Mouse (Mus musculus) forebrain, embryonic 14.5 days (tissue): Measurements from ENCODE around the gene Slc9a3r2. TPM values are rescaled to one million over a fixed set of nuclear protein-coding genes. Genes with fewer than 3 reads are reported as not detected.
A peak's percentile ranks its signal among the peaks of the same experiment; 100 is the strongest.
"Not testable (repeated sequence)": the region's sequence is repeated elsewhere in the genome, so short reads cannot be mapped to it uniquely, and the experiment has no call there.

Experiments used
- ATAC-seq: fragments of 200-750 bp; cut with Nextera tagmentation; 2 replicates; pipeline ENCODE4 v1.8.0; 2017; ENCODE audit warnings: mild to moderate bottlenecking, moderate library complexity
- DNase-seq: peaks from one replicate; pipeline ENCODE4 v3.0.0-alpha.2; 2015; ENCODE audit warnings: low spot score
- H3K27ac ChIP-seq: fragments of 300-500 bp; sonication (generic); 2 replicates; pipeline ENCODE4 v1.5.1; 2014; ENCODE audit warnings: low read depth, mild to moderate bottlenecking, control low read depth, low read length, moderate library complexity
- H3K27me3 ChIP-seq: fragments of 300-500 bp; sonication (generic); replicated peaks from 2 replicates; pipeline ENCODE4 v1.6.1; 2014; ENCODE audit warnings: low read length, control low read depth, mixed read lengths; ENCODE audit not compliant: control insufficient read depth, insufficient read depth
- H3K36me3 ChIP-seq: fragments of 300-500 bp; sonication (generic); 2 replicates; pipeline ENCODE4 v1.6.1; 2014; ENCODE audit warnings: low read length, control low read depth; ENCODE audit not compliant: control insufficient read depth, insufficient read depth
- H3K4me1 ChIP-seq: fragments of 300-500 bp; sonication (generic); 2 replicates; pipeline ENCODE4 v1.6.1; 2014; ENCODE audit warnings: antibody characterized with exemption, low read length, control low read depth; ENCODE audit not compliant: control insufficient read depth, insufficient read depth
- H3K4me2 ChIP-seq: fragments of 300-500 bp; sonication (generic); 2 replicates; pipeline ENCODE4 v1.6.1; 2014; ENCODE audit warnings: mild to moderate bottlenecking, control low read depth, low read length
- H3K4me3 ChIP-seq: fragments of 300-500 bp; sonication (generic); 2 replicates; pipeline ENCODE4 v1.5.1; 2014; ENCODE audit warnings: low read depth, low read length, control low read depth
- H3K9ac ChIP-seq: fragments of 300-500 bp; sonication (generic); 2 replicates; pipeline ENCODE4 v1.6.1; 2014; ENCODE audit warnings: mild to moderate bottlenecking, low read length, control low read depth, moderate library complexity
- H3K9me3 ChIP-seq: fragments of 300-500 bp; sonication (generic); replicated peaks from 2 replicates; pipeline ENCODE4 v1.6.1; 2016; ENCODE audit warnings: low read length, control low read depth, mixed read lengths; ENCODE audit not compliant: control insufficient read depth
- WGBS: fragments of 180-500 bp; shearing (Covaris S2); extraction: QIAGEN DNeasy Blood & Tissue Kit; methylation state at CpG from one replicate; pipeline ENCODE4 v1.1.7; 2014; 5-methylcytosine and 5-hydroxymethylcytosine counted together
- polyA plus RNA-seq: library from polyadenylated mRNA; unstranded; fragments of >200 nt; fragmentation: Nextera tagmentation; extraction: Ambion mirVana; gene quantifications from 2 replicates; pipeline ENCODE4 v1.2.1, GENCODE M21; 2014

Gene Slc9a3r2
- polyA plus RNA-seq, 1 experiment from 2014 or later = 22.4 TPM

DNA sequence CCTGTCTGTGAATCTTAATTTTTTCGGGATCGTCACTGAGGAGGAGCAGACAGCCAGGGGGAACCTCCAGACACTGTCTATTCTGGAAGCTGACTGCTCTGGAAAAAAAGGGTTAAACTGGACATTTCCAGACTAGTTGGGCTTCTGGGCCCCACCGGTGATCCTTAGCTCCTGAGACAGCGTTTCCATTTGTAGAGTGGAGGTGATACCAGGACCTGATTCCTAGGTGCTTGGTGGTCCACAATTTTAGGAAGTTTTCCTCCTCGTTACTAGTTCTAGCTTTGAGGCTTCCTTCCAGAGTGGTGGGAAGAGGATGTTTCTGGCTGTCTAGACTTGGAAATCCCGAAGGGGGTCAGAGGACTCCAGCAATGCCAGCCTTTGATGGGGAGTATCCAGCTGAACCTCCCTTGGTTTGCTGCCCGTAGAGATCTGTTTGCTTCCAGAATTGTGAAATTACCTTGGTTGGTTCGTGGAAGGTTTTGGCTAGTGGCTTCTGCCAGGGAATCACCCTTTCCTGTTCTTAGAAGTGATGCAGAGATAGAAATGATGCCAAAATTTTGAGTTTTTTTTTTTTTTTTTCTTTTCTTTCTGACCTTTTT is 20.2 kb upstream of the Slc9a3r2 start:
- WGBS = 13% methylated on average over 8 of the region's 8 CpGs
- Histone ChIP-seq H3K27ac (peak overlapping the region; percentile 76; the same call in 1 of the 2 replicates), H3K4me1 (peaks cover 18% of the 10 kb centered on the region), H3K9me3 (no peaks in the 10 kb centered on the region), H3K36me3 (no peaks in the 10 kb centered on the region), H3K9ac (peak overlapping the region; percentile 96), H3K4me3 (peak overlapping the region; percentile 96), H3K4me2 (peak overlapping the region; percentile 84), H3K27me3 (no peaks in the 10 kb centered on the region)
- ATAC-seq = no peak
- DNase-seq = no peak

- H3K9ac ChIP-seq = peak within 1 kb of the TSS; percentile 96
- WGBS = under 1% methylated on average over 78 of the region's 80 CpGs
- peak; percentile 100 for ATAC-seq
These were observed 19.6 kb upstream of the Slc9a3r2 start, which contains the start of gene Zfp598 for GRCm38 (mm10) chr17:24669545-24670245. TSS of gene Zfp598 (plus strand) at chr17:24669687.

DNA sequence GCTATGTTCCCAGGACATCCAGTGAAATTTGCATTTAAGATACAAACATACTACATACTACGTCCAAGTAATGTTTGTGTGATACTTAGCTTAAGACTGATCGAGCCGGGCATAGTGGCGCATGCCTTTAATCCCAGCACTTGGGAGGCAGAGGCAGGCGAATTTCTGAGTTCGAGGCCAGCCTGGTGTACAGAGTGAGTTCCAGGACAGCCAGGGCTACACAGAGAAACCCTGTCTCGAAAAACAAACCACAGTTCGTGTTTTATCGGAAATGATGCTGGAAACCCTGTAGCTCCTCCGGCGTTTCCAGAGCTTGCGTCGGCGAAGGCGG is 19.1 kb upstream of the Slc9a3r2 start:
- Histone ChIP-seq H3K4me1 (peaks cover 18% of the 10 kb centered on the region), H3K9ac (peak overlapping the region; percentile 96), H3K27ac (peak overlapping the region; percentile 76), H3K4me3 (peak overlapping the region; percentile 96), H3K4me2 (peak overlapping the region; percentile 84)
- H3K9me3 ChIP-seq, H3K36me3 ChIP-seq, H3K27me3 ChIP-seq, DNase-seq: not testable (repeated sequence)
- peak; percentile 43 for ATAC-seq
- WGBS = 13% methylated on average over 15 of the region's 15 CpGs

More at GRCm38 (mm10) chr17:24669545-24670245, 19.6 kb upstream of the Slc9a3r2 start, which contains the start of gene Zfp598:
- Histone ChIP-seq H3K4me1 (peaks cover 18% of the 10 kb centered on the region), H3K4me2 (peak within 1 kb of the TSS; percentile 84), H3K27me3 (no peaks in the 10 kb centered on the region), H3K27ac (peak within 1 kb of the TSS; percentile 76), H3K9me3 (no peaks in the 10 kb centered on the region), H3K36me3 (no peaks in the 10 kb centered on the region), H3K4me3 (peak within 1 kb of the TSS; percentile 96)
- peak; percentile 97 for DNase-seq

GRCm38 (mm10) chr17:24667416-24667815 is 17.3 kb upstream of the Slc9a3r2 start:
- Histone ChIP-seq H3K9me3 (no peaks in the 10 kb centered on the region), H3K4me1 (peaks cover 18% of the 10 kb centered on the region), H3K4me3 (no peak overlapping the region), H3K36me3 (no peaks in the 10 kb centered on the region), H3K27me3 (no peaks in the 10 kb centered on the region), H3K4me2 (no peak overlapping the region), H3K27ac (no peak overlapping the region), H3K9ac (no peak overlapping the region)
- DNase-seq = peak; percentile 66
- 36% methylated on average over 6 of the region's 6 CpGs for WGBS
- ATAC-seq = no peak

DNA sequence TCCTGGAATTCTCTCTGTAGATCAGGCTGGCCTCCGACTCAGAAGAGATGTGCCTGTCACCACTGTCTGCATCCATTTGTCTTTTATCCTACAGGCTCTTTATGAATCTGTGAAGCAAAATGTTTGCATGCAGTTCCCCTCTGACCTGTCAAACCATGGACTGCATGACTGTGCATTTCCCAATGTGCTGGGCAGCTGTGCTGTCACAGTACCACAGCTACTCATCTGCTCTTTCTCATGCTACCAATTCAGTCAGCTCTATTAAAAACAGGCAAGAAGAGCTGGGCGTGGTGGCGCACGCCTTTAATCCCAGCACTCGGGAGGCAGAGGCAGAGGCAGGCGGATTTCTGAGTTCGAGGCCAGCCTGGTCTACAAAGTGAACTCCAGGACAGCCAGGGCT is 16.9 kb upstream of the Slc9a3r2 start:
- WGBS = 75% methylated on average over 7 of the region's 7 CpGs
- not testable (repeated sequence) for ATAC-seq, H3K4me2 ChIP-seq, H3K9ac ChIP-seq, H3K4me3 ChIP-seq, H3K27ac ChIP-seq, DNase-seq, H3K36me3 ChIP-seq, H3K27me3 ChIP-seq, H3K9me3 ChIP-seq
- peaks cover 18% of the 10 kb centered on the region for H3K4me1 ChIP-seq

DNA sequence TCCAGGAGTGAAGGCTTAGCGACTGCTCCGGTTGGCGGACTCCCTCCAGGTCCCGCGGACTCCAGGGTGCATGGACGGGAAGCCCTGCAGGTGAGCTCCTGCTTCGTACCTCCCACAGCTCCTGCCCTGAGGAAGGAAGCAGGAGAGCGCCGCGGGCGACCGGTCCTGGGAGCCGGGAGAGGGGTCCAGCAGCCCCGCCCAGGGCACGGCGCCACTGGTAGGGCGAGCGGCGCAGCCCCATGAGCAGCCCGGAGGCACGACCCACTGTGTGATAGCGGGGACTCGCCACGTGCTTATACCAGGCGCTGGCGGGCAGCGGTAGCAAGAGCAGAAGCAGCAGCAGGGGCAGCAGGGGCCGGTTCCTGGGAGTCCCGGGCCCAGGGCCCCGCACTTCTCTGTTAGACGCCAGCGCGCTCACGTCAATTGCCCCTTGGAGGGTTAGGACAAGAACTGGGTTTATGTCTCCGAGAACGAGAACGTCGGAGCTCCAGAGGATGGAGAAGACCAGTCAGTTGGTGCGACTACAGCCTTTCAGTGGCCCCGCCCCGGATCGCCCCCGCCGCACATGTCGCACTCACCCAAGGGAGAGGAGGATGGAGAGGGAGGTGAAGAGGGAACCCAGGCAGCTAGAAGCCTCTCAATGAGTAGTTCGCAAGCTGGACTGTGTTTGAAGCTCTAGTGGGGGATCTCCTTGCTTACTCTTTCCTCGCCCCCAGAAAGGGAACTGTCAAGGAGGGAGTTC is 8.1 kb upstream of the Slc9a3r2 start, which contains the start of gene Npw:
Gene Npw (minus strand): TSS at position 441 of the 742 bp plus-strand sequence.
- Histone ChIP-seq H3K9ac (peak within 1 kb of the TSS; percentile 47; the same call in 1 of the 2 replicates), H3K36me3 (no peaks in the 10 kb centered on the region), H3K4me3 (peak within 1 kb of the TSS; percentile 23), H3K4me1 (no peaks in the 10 kb centered on the region), H3K9me3 (no peaks in the 10 kb centered on the region), H3K27ac (no peak within 1 kb of the TSS), H3K27me3 (peaks cover 41% of the 10 kb centered on the region), H3K4me2 (peak within 1 kb of the TSS; percentile 51)
- 0 out of 2 replicates have a peak, but pooled peaks have one; percentile 44 for ATAC-seq
- DNase-seq = no peak
- WGBS = 2% methylated on average over 47 of the region's 47 CpGs

- 75% methylated on average over 4 of the region's 4 CpGs for WGBS
- no peak overlapping the region for H3K4me3 ChIP-seq
These were observed 4.8 kb upstream of the Slc9a3r2 start for GRCm38 (mm10) chr17:24654969-24655368.

GRCm38 (mm10) chr17:24653967-24654710 is 4.0 kb upstream of the Slc9a3r2 start:
- DNase-seq (peak; percentile 81), ATAC-seq (0 out of 2 replicates have a peak, but pooled peaks have one; percentile 35)
- Histone ChIP-seq H3K9ac (peak overlapping the region; percentile 29; the same call in 1 of the 2 replicates), H3K4me1 (peaks cover 3% of the 10 kb centered on the region), H3K9me3 (no peaks in the 10 kb centered on the region), H3K4me3 (0 out of 2 replicates have a peak overlapping the region, but pooled peaks have one; percentile 8), H3K36me3 (no peaks in the 10 kb centered on the region), H3K27me3 (peaks cover 39% of the 10 kb centered on the region), H3K27ac (no peak overlapping the region), H3K4me2 (peak overlapping the region; percentile 44)
- 4% methylated on average over 19 of the region's 19 CpGs for WGBS

More at GRCm38 (mm10) chr17:24654969-24655368, 4.8 kb upstream of the Slc9a3r2 start:
- ATAC-seq = no peak
- Histone ChIP-seq H3K4me2 (no peak overlapping the region), H3K4me1 (no peaks in the 10 kb centered on the region; the same call in 1 of the 2 replicates), H3K27ac (no peak overlapping the region), H3K9me3 (no peaks in the 10 kb centered on the region), H3K27me3 (peaks cover 45% of the 10 kb centered on the region), H3K36me3 (no peaks in the 10 kb centered on the region), H3K9ac (no peak overlapping the region)
- no peak for DNase-seq
